Mouse (Mus musculus) cortical plate, adult 2 months (tissue): Measurements from ENCODE around the gene Myo5a.

Experiments
- CTCF ChIP-seq: fragments of 200-500 bp; IDR thresholded peaks from 2 replicates; pipeline ENCODE4 v1.5.1; 2011; ENCODE audit warnings: mild to moderate bottlenecking, control low read depth, low read length; ENCODE audit not compliant: insufficient read depth; ENCODE audit errors: extremely low read depth
- POLR2A ChIP-seq: fragments of 200-500 bp; IDR thresholded peaks from 2 replicates; pipeline ENCODE4 v1.6.1; 2011; ENCODE audit warnings: mild to moderate bottlenecking, low read length, control low read depth; ENCODE audit not compliant: insufficient read depth; ENCODE audit errors: extremely low read depth

DNA sequence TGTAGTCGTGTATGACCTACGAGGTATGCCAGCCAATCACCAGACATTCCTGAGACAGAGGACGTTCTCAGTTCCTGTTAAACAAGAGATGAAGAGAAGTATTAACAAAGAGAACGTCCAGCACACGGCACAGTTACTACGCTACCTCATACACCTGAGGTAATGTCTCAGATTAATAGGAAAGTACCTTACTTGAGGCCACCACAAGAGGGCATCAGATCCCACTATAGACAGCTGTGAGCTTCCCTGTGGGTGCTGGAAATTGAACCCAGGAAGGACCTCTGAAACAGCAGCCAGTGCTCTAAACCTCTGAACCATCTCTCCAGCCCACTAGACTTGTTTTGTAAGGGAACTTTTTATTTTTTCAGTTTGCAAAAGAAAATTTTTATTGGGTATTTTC is 45.1 kb upstream of the Myo5a start:
- TF ChIP-seq POLR2A, result no peak
- peak; percentile 25; the same call in 1 of the 2 replicates for TF ChIP-seq CTCF
